Mouse (Mus musculus) heart, embryonic 11.5 days (tissue): Measurements from ENCODE around the gene Dars2. TPM values are rescaled to one million over a fixed set of nuclear protein-coding genes. Genes with fewer than 3 reads are reported as not detected.

Source experiments
- ATAC-seq: fragments of 200-750 bp; cut with Nextera tagmentation; replicated peaks from 2 replicates; pipeline ENCODE4 v1.8.0; 2017; ENCODE audit warnings: moderate library complexity; ENCODE audit not compliant: insufficient number of reproducible peaks, low FRiP score, low TSS enrichment
- H3K27ac ChIP-seq: fragments of 300-500 bp; sonication (generic); 2 replicates; pipeline ENCODE4 v1.5.1; 2014; ENCODE audit warnings: mild to moderate bottlenecking, low read depth, low read length
- H3K27me3 ChIP-seq: fragments of 300-500 bp; sonication (generic); 2 replicates; pipeline ENCODE4 v1.6.1; 2014; ENCODE audit warnings: mild to moderate bottlenecking, low read length, mixed read lengths; ENCODE audit not compliant: control insufficient read depth, insufficient read depth
- H3K36me3 ChIP-seq: fragments of 300-500 bp; sonication (generic); 2 replicates; pipeline ENCODE4 v1.6.1; 2014; ENCODE audit warnings: mild to moderate bottlenecking, low read length, moderate library complexity, mixed read lengths; ENCODE audit not compliant: control insufficient read depth, insufficient read depth
- H3K4me1 ChIP-seq: fragments of 300-500 bp; sonication (generic); 2 replicates; pipeline ENCODE4 v1.6.1; 2014; ENCODE audit warnings: low read length; ENCODE audit not compliant: control insufficient read depth, insufficient read depth
- H3K4me2 ChIP-seq: fragments of 300-500 bp; sonication (generic); 2 replicates; pipeline ENCODE4 v1.6.1; 2014; ENCODE audit warnings: mild to moderate bottlenecking, moderate library complexity
- H3K4me3 ChIP-seq: fragments of 300-500 bp; sonication (generic); 2 replicates; pipeline ENCODE4 v1.5.1; 2014; ENCODE audit warnings: low read depth, low read length
- H3K9ac ChIP-seq: fragments of 300-500 bp; sonication (generic); 2 replicates; pipeline ENCODE4 v1.6.1; 2014; ENCODE audit warnings: mild to moderate bottlenecking, low read depth, low read length, moderate library complexity
- H3K9me3 ChIP-seq: fragments of 300-500 bp; sonication (generic); replicated peaks from 2 replicates; pipeline ENCODE4 v1.6.1; 2016; ENCODE audit warnings: low read length; ENCODE audit not compliant: control insufficient read depth
- WGBS: fragments of 180-500 bp; shearing (Covaris S2); extraction: QIAGEN DNeasy Blood & Tissue Kit; methylation state at CpG from one replicate; pipeline ENCODE4 v1.1.7; 2014; ENCODE audit not compliant: insufficient replicate concordance; 5-methylcytosine and 5-hydroxymethylcytosine counted together
- polyA plus RNA-seq: library from polyadenylated mRNA; unstranded; fragments of >200 nt; fragmentation: Nextera tagmentation; extraction: Ambion mirVana; gene quantifications from 2 replicates; pipeline ENCODE4 v1.2.1, GENCODE M21; 2014

The Dars2 gene
- polyA plus RNA-seq, 1 experiment from 2014 or later: 37.0 TPM

- no peak overlapping the region for H3K9ac ChIP-seq
- no peaks in the 10 kb centered on the region for H3K4me1 ChIP-seq
- 79% methylated on average over 2 of the region's 2 CpGs for WGBS
- peaks cover 4% of the 10 kb centered on the region; the same call in 1 of the 2 replicates for H3K36me3 ChIP-seq
- no peaks in the 10 kb centered on the region for H3K9me3 ChIP-seq
- no peaks in the 10 kb centered on the region for H3K27me3 ChIP-seq
- H3K27ac ChIP-seq: no peak overlapping the region
- no peak for ATAC-seq
- H3K4me2 ChIP-seq: no peak overlapping the region
- H3K4me3 ChIP-seq: no peak overlapping the region
Measured at GRCm38 (mm10) chr1:161008038-161008437, 62.4 kb downstream of the Dars2 start.

GRCm38 (mm10) chr1:161006471-161006870 lies 64.0 kb downstream of the Dars2 start:
- no peak overlapping the region for H3K4me2 ChIP-seq
- no peak overlapping the region for H3K9ac ChIP-seq
- H3K27ac ChIP-seq: no peak overlapping the region
- no peak for ATAC-seq
- H3K36me3 ChIP-seq: peaks cover 2% of the 10 kb centered on the region; the same call in 1 of the 2 replicates
- no peaks in the 10 kb centered on the region for H3K27me3 ChIP-seq
- no peaks in the 10 kb centered on the region for H3K4me1 ChIP-seq
- 83% methylated on average over 5 of the region's 5 CpGs for WGBS
- H3K4me3 ChIP-seq: no peak overlapping the region
- no peaks in the 10 kb centered on the region for H3K9me3 ChIP-seq

GRCm38 (mm10) chr1:161005526-161005925 lies 64.9 kb downstream of the Dars2 start:
- H3K4me1 ChIP-seq: no peaks in the 10 kb centered on the region
- H3K27me3 ChIP-seq: no peaks in the 10 kb centered on the region
- ATAC-seq: no peak
- no peak overlapping the region for H3K27ac ChIP-seq
- no peaks in the 10 kb centered on the region for H3K9me3 ChIP-seq
- H3K9ac ChIP-seq: no peak overlapping the region
- H3K4me3 ChIP-seq: no peak overlapping the region
- H3K36me3 ChIP-seq: peaks cover 2% of the 10 kb centered on the region; the same call in 1 of the 2 replicates
- 68% methylated on average over 3 of the region's 3 CpGs for WGBS
- no peak overlapping the region for H3K4me2 ChIP-seq

GRCm38 (mm10) chr1:161004942-161005341 lies 65.5 kb downstream of the Dars2 start:
- no peaks in the 10 kb centered on the region for H3K9me3 ChIP-seq
- WGBS: 71% methylated on average over 4 of the region's 4 CpGs
- no peak overlapping the region for H3K27ac ChIP-seq
- H3K4me3 ChIP-seq: no peak overlapping the region
- H3K36me3 ChIP-seq: peaks cover 2% of the 10 kb centered on the region; the same call in 1 of the 2 replicates
- no peak overlapping the region for H3K9ac ChIP-seq
- no peaks in the 10 kb centered on the region for H3K4me1 ChIP-seq
- H3K27me3 ChIP-seq: no peaks in the 10 kb centered on the region
- ATAC-seq: no peak
- no peak overlapping the region for H3K4me2 ChIP-seq

GRCm38 (mm10) chr1:160993851-160994250 lies 76.6 kb downstream of the Dars2 start:
- no peak overlapping the region for H3K4me2 ChIP-seq
- no peak for ATAC-seq
- no peak overlapping the region for H3K4me3 ChIP-seq
- no peaks in the 10 kb centered on the region for H3K36me3 ChIP-seq
- H3K4me1 ChIP-seq: no peaks in the 10 kb centered on the region
- no peak overlapping the region for H3K27ac ChIP-seq
- H3K27me3 ChIP-seq: no peaks in the 10 kb centered on the region
- H3K9me3 ChIP-seq: no peaks in the 10 kb centered on the region
- H3K9ac ChIP-seq: no peak overlapping the region
- 81% methylated on average over 6 of the region's 6 CpGs for WGBS

Other genes starting within 250 kb of the Dars2 start
- 5.8 and 9.3 TPM in 2 replicates for gene Rc3h1, start 164.2 kb downstream of the Dars2 start, polyA plus RNA-seq
- gene Serpinc1, start 92.1 kb downstream of the Dars2 start, polyA plus RNA-seq: 1.2 and 2.4 TPM in 2 replicates
- 8.0 and 11.2 TPM in 2 replicates for gene Zbtb37, start 35.8 kb downstream of the Dars2 start, polyA plus RNA-seq
- gene Cenpl, start 55 bp upstream of the Dars2 start, polyA plus RNA-seq: 22.3 and 24.8 TPM in 2 replicates
- 14.4 and 14.9 TPM in 2 replicates for gene Klhl20, start 60.9 kb upstream of the Dars2 start, polyA plus RNA-seq
- gene Ankrd45, start 72.0 kb upstream of the Dars2 start, polyA plus RNA-seq: 2.5 and 3.0 TPM in 2 replicates
- gene Tex50, start 88.7 kb upstream of the Dars2 start, polyA plus RNA-seq: 0.17 TPM in 1 of 2 replicates, not detected in the other
- 446 and 456 TPM in 2 replicates for gene Prdx6, start 180.6 kb upstream of the Dars2 start, polyA plus RNA-seq